Mouse (Mus musculus): ENCODE measurements around the gene Btn1a1.

Btn1a1 gene

GRCm38 (mm10) chr13:23412630-23413521, 52.8 kb downstream of the Btn1a1 start:
- DNase-seq, result peak; percentile 61

- DNase-seq, result no peak
Observed at GRCm38 (mm10) chr13:23412211-23412629, 53.5 kb downstream of the Btn1a1 start.

DNA sequence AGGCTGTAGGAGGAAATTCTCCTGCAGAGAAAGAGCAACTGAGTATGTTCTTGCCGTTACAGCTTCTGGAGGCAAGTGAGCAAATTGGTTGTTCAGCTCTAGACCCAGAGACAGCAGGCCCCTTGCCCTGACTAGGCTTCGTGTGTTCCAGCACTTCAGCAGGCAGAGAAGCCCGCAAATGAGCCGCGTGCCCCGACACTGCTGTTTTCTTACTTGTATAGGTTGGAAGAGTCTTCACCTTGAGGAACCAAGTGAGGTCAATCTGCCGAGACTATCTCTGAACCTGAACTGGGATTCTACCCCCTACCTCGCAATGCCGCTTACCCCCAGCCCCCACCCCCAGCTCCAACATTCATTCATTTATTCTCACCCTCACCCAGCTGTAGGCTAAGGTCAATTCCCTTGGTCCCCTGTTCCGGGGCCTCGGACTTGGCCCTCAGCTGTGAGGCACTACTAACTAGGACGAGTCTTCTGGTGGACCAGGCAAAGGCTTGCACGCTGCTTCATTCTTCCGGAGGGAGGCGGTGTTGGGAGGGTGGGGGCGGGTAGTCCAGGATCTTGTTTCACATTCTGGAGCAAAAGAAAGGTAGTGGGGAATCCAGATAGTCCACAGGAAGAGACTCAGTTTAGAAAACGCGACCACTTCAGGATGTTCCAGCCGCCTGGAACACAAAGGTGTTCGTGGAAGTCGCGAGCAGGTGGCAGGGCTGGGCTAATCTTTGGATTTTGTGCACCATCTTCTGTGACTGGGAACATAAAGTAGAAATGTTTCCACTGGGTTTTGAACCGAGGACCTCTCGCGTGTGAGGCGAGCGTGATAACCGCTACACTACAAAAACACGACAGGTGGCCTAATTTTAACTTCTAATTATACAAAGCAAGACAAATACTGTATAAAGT, 54.1 kb downstream of the Btn1a1 start:
- peak; percentile 64 for DNase-seq

GRCm38 (mm10) chr13:23410632-23411031, 55.1 kb downstream of the Btn1a1 start:
- no peak for DNase-seq
